Mouse (Mus musculus): ENCODE measurements around the gene Trip13.

Trip13 gene

DNA sequence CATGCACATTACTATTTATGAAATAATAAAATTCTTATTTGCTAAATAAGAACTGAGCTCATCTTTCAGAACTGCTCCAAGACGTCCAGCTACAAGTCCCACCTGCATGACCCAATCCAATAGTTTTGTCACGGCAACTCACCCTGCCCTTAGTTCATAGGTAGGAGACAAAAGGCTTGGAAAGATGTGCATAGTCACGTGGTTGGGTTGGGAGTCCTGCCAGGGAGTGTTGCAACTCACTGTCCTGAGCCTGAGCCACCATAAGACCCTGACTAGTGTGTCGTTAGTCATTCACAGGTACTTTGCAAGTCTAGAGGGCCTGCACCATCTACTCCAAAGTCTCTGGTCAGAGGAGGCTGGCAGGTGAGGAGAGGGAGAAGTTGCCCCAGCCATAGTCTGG, 51.5 kb downstream of the Trip13 start:
- DNase-seq = peak; percentile 33

DNA sequence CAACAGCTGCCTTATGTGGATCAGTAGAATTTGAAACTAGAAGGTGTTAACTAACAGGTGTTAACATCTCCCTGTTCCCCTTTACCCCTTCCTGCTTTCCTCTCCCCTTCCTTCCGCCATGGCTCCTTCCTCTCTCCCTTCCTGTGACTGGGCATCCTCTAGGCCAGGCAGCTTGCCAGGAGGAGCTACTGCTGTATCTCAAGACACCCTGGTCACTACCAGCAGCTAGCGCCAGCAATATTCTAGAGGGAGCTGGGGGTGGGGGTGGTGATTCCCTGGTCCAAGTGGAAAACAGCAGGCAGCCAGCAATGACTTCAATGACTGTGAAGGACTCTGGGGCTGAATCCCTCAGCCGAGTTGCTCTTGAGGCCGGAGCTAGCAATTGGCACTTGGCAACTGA, 51.9 kb downstream of the Trip13 start:
- no peak for DNase-seq

DNA sequence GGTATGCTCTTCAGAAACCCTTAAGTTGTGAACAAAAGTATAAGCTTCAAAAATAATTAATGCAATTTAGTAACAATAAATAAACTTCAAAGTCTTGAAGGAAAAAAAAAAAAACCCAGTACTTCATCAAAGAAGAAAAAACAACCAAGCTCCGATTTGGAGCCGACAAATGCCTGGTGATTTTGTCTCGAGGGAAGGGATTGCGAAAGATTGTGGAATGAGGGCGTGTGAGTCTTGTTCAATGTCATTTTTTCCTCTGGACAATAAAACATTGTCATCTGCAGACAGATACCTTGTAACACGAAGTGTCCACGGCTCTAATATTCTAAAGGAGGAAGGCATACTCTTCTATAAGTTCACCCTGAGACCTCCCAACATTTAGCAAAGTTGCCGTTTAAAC, 56.2 kb downstream of the Trip13 start:
- no peak for DNase-seq

DNA sequence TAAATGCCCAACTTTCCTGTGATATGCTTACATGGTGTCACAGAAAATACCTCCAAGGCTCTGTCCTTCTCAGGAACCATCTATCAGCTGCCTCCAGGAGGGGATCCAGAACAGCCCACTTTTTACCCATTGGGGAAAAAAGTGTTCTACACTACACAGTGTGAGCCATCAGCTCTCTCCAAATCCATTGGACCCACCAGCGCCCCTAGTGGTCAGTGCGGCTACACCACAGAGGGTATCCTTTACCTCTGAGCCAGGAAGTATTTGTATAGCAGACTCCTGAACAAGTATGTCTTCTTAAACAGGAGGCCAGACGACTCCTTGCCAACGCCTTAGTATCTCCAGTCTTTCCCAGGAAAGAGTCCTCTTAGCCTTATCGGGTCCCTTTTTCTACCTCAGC, 57.8 kb downstream of the Trip13 start:
- no peak for DNase-seq

DNA sequence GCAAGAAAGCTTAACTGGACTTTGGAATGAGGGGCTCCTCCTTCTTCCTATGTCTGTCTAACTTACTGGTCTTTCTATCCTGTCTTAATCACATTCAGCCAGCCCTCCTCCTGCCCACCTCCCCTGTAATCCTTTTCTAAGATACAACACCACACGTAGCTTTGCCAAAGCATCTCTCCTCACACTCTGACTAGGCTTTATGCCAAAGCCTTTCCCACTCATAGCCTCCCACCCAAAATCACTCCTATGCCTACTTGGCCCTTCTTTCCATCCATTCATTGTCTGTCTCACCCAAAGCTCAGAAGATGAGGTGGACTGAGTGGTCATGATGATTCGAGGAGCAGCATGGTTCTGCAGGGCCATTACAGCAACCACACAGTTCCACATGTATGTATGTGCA, 65.4 kb downstream of the Trip13 start:
- no peak for DNase-seq
